8 mouse cellular contexts compared by ENCODE assay signal in genomic region chr11:114795231-114795746, GRCm38 (mm10). TPM values are rescaled to one million over a fixed set of nuclear protein-coding genes. Genes with fewer than 3 reads are reported as not detected.
DNase-seq lines count a peak whose midpoint lies in the region; ATAC-seq and TF ChIP-seq lines count a peak whose summit lies in the region.

No protein-coding gene starts in this region.

- H3K9me3 ChIP-seq in embryonic facial prominence, embryonic 15.5 days (replicated peaks) = no peaks in the 10 kb centered on the region
- no peaks in the 10 kb centered on the region for H3K9me3 ChIP-seq in liver, embryonic 15.5 days (replicated peaks)

- H3K9ac ChIP-seq in embryonic facial prominence, embryonic 15.5 days = no peak overlapping the region
- H3K9ac ChIP-seq in liver, embryonic 15.5 days = no peak overlapping the region

- under 1% methylated on average over 7 of the region's 7 CpGs for WGBS in bone marrow, adult 2 months
- 2% methylated on average over 7 of the region's 7 CpGs for WGBS in embryonic facial prominence, embryonic 15.5 days
- whole genome bisulfite sequencing in liver, embryonic 15.5 days (ENCODE audit: insufficient replicate concordance) = under 1% methylated on average over 7 of the region's 7 CpGs

- H3K4me3 ChIP-seq in bone marrow, adult 2 months (replicated peaks; ENCODE audit: control insufficient read depth, low read depth, low read length) = peak overlapping the region; percentile 27
- H3K4me3 ChIP-seq in embryonic facial prominence, embryonic 15.5 days (replicated peaks) = peak overlapping the region; percentile 34
- peak overlapping the region; percentile 33 for H3K4me3 ChIP-seq in liver, embryonic 15.5 days (replicated peaks)

- H3K27me3 ChIP-seq in embryonic facial prominence, embryonic 15.5 days = peaks cover 43% of the 10 kb centered on the region
- H3K27me3 ChIP-seq in liver, embryonic 15.5 days = peaks cover 61% of the 10 kb centered on the region

- H3K27ac ChIP-seq in bone marrow, adult 2 months (ENCODE audit: control insufficient read depth, insufficient read depth, low read depth, low read length, poor library complexity) = no peak overlapping the region
- peak overlapping the region; percentile 53 for H3K27ac ChIP-seq in embryonic facial prominence, embryonic 15.5 days (replicated peaks)
- no peak overlapping the region for H3K27ac ChIP-seq in liver, embryonic 15.5 days (replicated peaks)

- TF ChIP-seq POLR2A in bone marrow, adult 2 months (IDR thresholded peaks at IDR 0.05; ENCODE audit: borderline replicate concordance, control insufficient read depth, low read depth, low read length) = no peak

- intact Hi-C loops in heart, postnatal 10 days (cut with DNase I) = no loop called here

- no peaks in the 10 kb centered on the region for H3K36me3 ChIP-seq in embryonic facial prominence, embryonic 15.5 days
- H3K36me3 ChIP-seq in liver, embryonic 15.5 days (replicated peaks) = no peaks in the 10 kb centered on the region

- peak overlapping the region; percentile 56 for H3K4me2 ChIP-seq in embryonic facial prominence, embryonic 15.5 days (replicated peaks)
- peak overlapping the region; percentile 56 for H3K4me2 ChIP-seq in liver, embryonic 15.5 days

- peak; percentile 77 for ATAC-seq in embryonic facial prominence, embryonic 15.5 days (ENCODE audit: insufficient number of reproducible peaks, low FRiP score, low TSS enrichment, low read depth)
- ATAC-seq in liver, embryonic 15.5 days (ENCODE audit: insufficient read depth) = no peak

- H3K4me1 ChIP-seq in bone marrow, adult 2 months (ENCODE audit: control insufficient read depth, insufficient read depth, low read length) = peaks cover 2% of the 10 kb centered on the region
- H3K4me1 ChIP-seq in embryonic facial prominence, embryonic 15.5 days = peaks cover 30% of the 10 kb centered on the region
- 0 out of 2 replicates have a peak, but pooled peaks cover 9% of the 10 kb centered on the region for H3K4me1 ChIP-seq in liver, embryonic 15.5 days (replicated peaks)

- peak; percentile 55 to 57 for DNase-seq in B cell, adult 2 months
- DNase-seq in heart, postnatal 10 days = peak; percentile 71 to 78
- DNase-seq in layer of hippocampus, adult 18-20 months (ENCODE audit: low spot score in 2 of 2) = peak; percentile 94 to 98
- peak; percentile 37 for DNase-seq in ovary, postnatal 10 days (ENCODE audit: low spot score)
- DNase-seq in urinary bladder, postnatal 10 days (ENCODE audit: low spot score) = no peak

- peak; percentile 26; the same call in 1 of the 2 replicates for TF ChIP-seq CTCF in bone marrow, adult 2 months (IDR thresholded peaks at IDR 0.05; ENCODE audit: control insufficient read depth, insufficient read depth, low read length)

RNA-seq across cellular contexts. Expression of gene Btbd17, which starts 0.5 kb away (rescaled TPM):
- not detected in 2 replicates for polyA plus RNA-seq in bone marrow, adult 2 months (2011; ENCODE audit: insufficient read depth, insufficient read length, low replicate concordance, missing spikeins)
- polyA plus RNA-seq in embryonic facial prominence, embryonic 15.5 days (2015; fragmentation: Nextera tagmentation; extraction: Ambion mirVana) = 3.6 and 4.2 TPM in 2 replicates
- total RNA-seq in heart, postnatal 10 days (2021) = under 1 TPM in 1 of 2 experiments, not detected in 1; 0.32 TPM
- total RNA-seq in layer of hippocampus, adult 18-20 months (2021) = 10 to 100 TPM; 18.7 to 23.2 TPM
- polyA plus RNA-seq in liver, embryonic 15.5 days (2015; fragmentation: Nextera tagmentation; extraction: Ambion mirVana) = 0.25 TPM in 1 of 2 replicates, not detected in the other

RNA-seq across cellular contexts. Expression of gene Gpr142, which starts 3.4 kb away (rescaled TPM):
- not detected in 2 replicates for polyA plus RNA-seq in bone marrow, adult 2 months (2011; ENCODE audit: insufficient read depth, insufficient read length, low replicate concordance, missing spikeins)
- polyA plus RNA-seq in embryonic facial prominence, embryonic 15.5 days (2015; fragmentation: Nextera tagmentation; extraction: Ambion mirVana) = not detected in 2 replicates
- total RNA-seq in heart, postnatal 10 days (2021) = not detected
- total RNA-seq in layer of hippocampus, adult 18-20 months (2021) = not detected
- not detected in 2 replicates for polyA plus RNA-seq in liver, embryonic 15.5 days (2015; fragmentation: Nextera tagmentation; extraction: Ambion mirVana)

RNA-seq across cellular contexts. Expression of gene Kif19a, which starts 30.1 kb away (rescaled TPM):
- polyA plus RNA-seq in bone marrow, adult 2 months (2011; ENCODE audit: insufficient read depth, insufficient read length, low replicate concordance, missing spikeins) = 0.84 and 6.3 TPM in 2 replicates
- polyA plus RNA-seq in embryonic facial prominence, embryonic 15.5 days (2015; fragmentation: Nextera tagmentation; extraction: Ambion mirVana) = 1.7 and 3.2 TPM in 2 replicates
- under 1 TPM; 0.24 to 0.47 TPM for total RNA-seq in heart, postnatal 10 days (2021)
- 1 to 10 TPM; 3.0 to 3.1 TPM for total RNA-seq in layer of hippocampus, adult 18-20 months (2021)
- 0.07 TPM in 2 replicates for polyA plus RNA-seq in liver, embryonic 15.5 days (2015; fragmentation: Nextera tagmentation; extraction: Ambion mirVana)

RNA-seq across cellular contexts. Expression of gene Gprc5c, which starts 55.7 kb away (rescaled TPM):
- polyA plus RNA-seq in bone marrow, adult 2 months (2011; ENCODE audit: insufficient read depth, insufficient read length, low replicate concordance, missing spikeins) = 1.1 and 1.4 TPM in 2 replicates
- polyA plus RNA-seq in embryonic facial prominence, embryonic 15.5 days (2015; fragmentation: Nextera tagmentation; extraction: Ambion mirVana) = 40.4 and 45.4 TPM in 2 replicates
- total RNA-seq in heart, postnatal 10 days (2021) = 10 to 100 TPM; 12.9 to 18.1 TPM
- 1 to 10 TPM; 3.3 to 3.7 TPM for total RNA-seq in layer of hippocampus, adult 18-20 months (2021)
- polyA plus RNA-seq in liver, embryonic 15.5 days (2015; fragmentation: Nextera tagmentation; extraction: Ambion mirVana) = 15.9 and 19.0 TPM in 2 replicates
